In genomic region chr2:45054070-45055025, GRCm38 (mm10) we compare ENCODE assay signal across 11 mouse cellular contexts.
A peak's percentile ranks its signal among the peaks of the same experiment; 100 is the strongest.
DNase-seq lines count a peak whose midpoint lies in the region; ATAC-seq and TF ChIP-seq lines count a peak whose summit lies in the region.
"Had no signal": no experiment of that assay in that cellular context is flagged by ENCODE, and none has a peak within 500 bp of the region (broad histone marks: within the 10 kb centered on the region; RNA-seq: fewer than 3 reads in every experiment).

No protein-coding gene starts in this region.

- peak overlapping the region; percentile 67 for H3K4me2 ChIP-seq in liver, embryonic 12.5 days
- H3K4me2 ChIP-seq: embryonic facial prominence, embryonic 12.5 days; lung, embryonic 14.5 days had no signal

- no peaks in the 10 kb centered on the region for H3K9me3 ChIP-seq in heart, embryonic 10.5 days
- H3K9me3 ChIP-seq in liver, embryonic 12.5 days (replicated peaks): no peaks in the 10 kb centered on the region
- H3K9me3 ChIP-seq: embryonic facial prominence, embryonic 12.5 days had no signal

- H3K4me3 ChIP-seq in heart, embryonic 10.5 days: no peak overlapping the region
- no peak overlapping the region for H3K4me3 ChIP-seq in left cerebral cortex, adult 2 months
- H3K4me3 ChIP-seq in cortical plate, adult 2 months (ENCODE audit: insufficient read depth, low read length): no peak overlapping the region
- no peak overlapping the region for H3K4me3 ChIP-seq in liver, embryonic 12.5 days
- H3K4me3 ChIP-seq: embryonic facial prominence, embryonic 12.5 days; myocyte had no signal

- TF ChIP-seq POLR2A in cortical plate, adult 2 months (IDR thresholded peaks at IDR 0.05; ENCODE audit: extremely low read depth, insufficient read depth, low read length): no peak

- intact Hi-C loops in left cerebral cortex, adult 2 months (cut with DNase I): loop anchor here (10.0 kb wide), 1 partner anchor 50 kb away; no protein-coding TSS in a partner anchor

- H3K27ac ChIP-seq in heart, embryonic 10.5 days: peak overlapping the region; percentile 81; the same call in 1 of the 2 replicates
- H3K27ac ChIP-seq in left cerebral cortex, adult 2 months: peak overlapping the region; percentile 89
- peak overlapping the region; percentile 96 for H3K27ac ChIP-seq in cortical plate, adult 2 months (ENCODE audit: insufficient read depth, low read length)
- H3K27ac ChIP-seq in liver, embryonic 12.5 days: peak overlapping the region; percentile 94
- H3K27ac ChIP-seq: embryonic facial prominence, embryonic 12.5 days had no signal

- TF ChIP-seq CTCF in left cerebral cortex, adult 2 months (IDR thresholded peaks at IDR 0.05): no peak
- no peak for TF ChIP-seq CTCF in cortical plate, adult 2 months (IDR thresholded peaks at IDR 0.05; ENCODE audit: extremely low read depth, insufficient read depth, low read length)

- ATAC-seq in liver, embryonic 12.5 days: no peak

- WGBS in heart, embryonic 10.5 days: 78% methylated on average over 11 of the region's 11 CpGs
- WGBS in liver, embryonic 12.5 days (ENCODE audit: insufficient replicate concordance): 70% methylated on average over 11 of the region's 11 CpGs

- no peaks in the 10 kb centered on the region for H3K27me3 ChIP-seq in heart, embryonic 10.5 days (ENCODE audit: insufficient read depth, poor library complexity, severe bottlenecking)
- H3K27me3 ChIP-seq in liver, embryonic 12.5 days (replicated peaks): no peaks in the 10 kb centered on the region
- H3K27me3 ChIP-seq: embryonic facial prominence, embryonic 12.5 days had no signal

- H3K36me3 ChIP-seq in heart, embryonic 10.5 days: no peaks in the 10 kb centered on the region
- H3K36me3 ChIP-seq in liver, embryonic 12.5 days: peaks cover 12% of the 10 kb centered on the region
- H3K36me3 ChIP-seq: embryonic facial prominence, embryonic 12.5 days had no signal

- H3K9ac ChIP-seq in liver, embryonic 12.5 days: peak overlapping the region; percentile 66
- H3K9ac ChIP-seq: embryonic facial prominence, embryonic 12.5 days; lung, embryonic 14.5 days had no signal

- H3K4me1 ChIP-seq in heart, embryonic 10.5 days: peaks cover 57% of the 10 kb centered on the region
- peaks cover 15% of the 10 kb centered on the region for H3K4me1 ChIP-seq in cortical plate, adult 2 months (ENCODE audit: control insufficient read depth, insufficient read depth, low read length)
- peaks cover 87% of the 10 kb centered on the region for H3K4me1 ChIP-seq in liver, embryonic 12.5 days

- no peak for DNase-seq in heart, embryonic 10.5 days (ENCODE audit: low spot score)
- DNase-seq in heart, adult 8-10 months (ENCODE audit: low spot score): no peak
- DNase-seq in left cerebral cortex, adult 2 months (ENCODE audit: extremely low spot score in 1 of 2, low spot score in 2 of 2): no peak
- DNase-seq in left cerebral cortex, adult 9 months (ENCODE audit: low spot score in 2 of 2): no peak
- no peak for DNase-seq in B cell, adult 2 months
- no peak for DNase-seq in left cerebral cortex, adult 11 months (ENCODE audit: low spot score)
- DNase-seq: lung, embryonic 14.5 days had no signal
